Mouse (Mus musculus) erythroblast, embryonic 14.5 days (primary cell): ENCODE results near the gene Yjefn3. TPM values are rescaled to one million over a fixed set of nuclear protein-coding genes. Genes with fewer than 3 reads are reported as not detected.

Experiments
- H3K27me3 ChIP-seq: 2 replicates; pipeline ENCODE4 v1.6.1; 2012; ENCODE audit warnings: inconsistent platforms; ENCODE audit not compliant: control insufficient read depth
- H3K36me3 ChIP-seq: 2 replicates; pipeline ENCODE4 v1.6.1; 2012; ENCODE audit warnings: mild to moderate bottlenecking, inconsistent platforms; ENCODE audit not compliant: control insufficient read depth
- H3K4me1 ChIP-seq: 2 replicates; pipeline ENCODE4 v1.6.1; 2012; ENCODE audit warnings: inconsistent platforms; ENCODE audit not compliant: control insufficient read depth
- H3K4me3 ChIP-seq: replicated peaks from 2 replicates; pipeline ENCODE3; 2012; ENCODE audit warnings: moderate library complexity, mild to moderate bottlenecking, inconsistent platforms
- H3K9me3 ChIP-seq: 2 replicates; pipeline ENCODE4 v1.6.1; 2012; ENCODE audit warnings: low read length, inconsistent platforms, mixed read lengths; ENCODE audit not compliant: control insufficient read depth
- GATA1 ChIP-seq: IDR thresholded peaks from 2 replicates; pipeline ENCODE4 v1.6.1; 2012; ENCODE audit warnings: low read length, inconsistent platforms, mixed read lengths
- TAL1 ChIP-seq: IDR thresholded peaks from 3 replicates; pipeline ENCODE4 v1.6.1; 2012; ENCODE audit warnings: low read length, inconsistent platforms, mixed read lengths
- polyA plus RNA-seq: library from polyadenylated mRNA; stranded (reverse); fragments of >175 nt; gene quantifications from 2 replicates; pipeline ENCODE4 v1.2.3, GENCODE M21; 2012

Gene Yjefn3
- polyA plus RNA-seq, 1 experiment, result 0.17 TPM

GRCm38 (mm10) chr8:69897857-69898256 is 4.7 kb downstream of the Yjefn3 start:
- no peak overlapping the region for H3K4me3 ChIP-seq
- peaks cover 50% of the 10 kb centered on the region for H3K4me1 ChIP-seq
- no peak for TF ChIP-seq TAL1

GRCm38 (mm10) chr8:69895772-69896451 is 6.6 kb downstream of the Yjefn3 start:
- Histone ChIP-seq H3K4me3 (no peak overlapping the region), H3K4me1 (peaks cover 35% of the 10 kb centered on the region), H3K9me3 (no peaks in the 10 kb centered on the region), H3K27me3 (peaks cover 2% of the 10 kb centered on the region), H3K36me3 (peaks cover 75% of the 10 kb centered on the region)
- TF ChIP-seq TAL1, result no peak
- TF ChIP-seq GATA1, result no peak

More at GRCm38 (mm10) chr8:69897857-69898256, 4.7 kb downstream of the Yjefn3 start:
- Histone ChIP-seq H3K9me3 (no peaks in the 10 kb centered on the region), H3K36me3 (peaks cover 68% of the 10 kb centered on the region), H3K27me3 (no peaks in the 10 kb centered on the region)

GRCm38 (mm10) chr8:69894836-69895332 is 7.6 kb downstream of the Yjefn3 start:
- H3K4me1 ChIP-seq, result peaks cover 24% of the 10 kb centered on the region
- H3K27me3 ChIP-seq, result peaks cover 12% of the 10 kb centered on the region
- TF ChIP-seq GATA1, result no peak
- TF ChIP-seq TAL1, result no peak
- peaks cover 69% of the 10 kb centered on the region for H3K36me3 ChIP-seq
- no peaks in the 10 kb centered on the region for H3K9me3 ChIP-seq
- H3K4me3 ChIP-seq, result no peak overlapping the region

- Histone ChIP-seq H3K4me3 (no peak overlapping the region), H3K27me3 (peaks cover 23% of the 10 kb centered on the region), H3K9me3 (peaks cover 5% of the 10 kb centered on the region; the same call in 1 of the 2 replicates), H3K36me3 (peaks cover 63% of the 10 kb centered on the region), H3K4me1 (peaks cover 23% of the 10 kb centered on the region)
- TF ChIP-seq TAL1, result no peak
Measured at GRCm38 (mm10) chr8:69893863-69894262, 8.6 kb downstream of the Yjefn3 start.

GRCm38 (mm10) chr8:69890813-69891241 is 11.7 kb downstream of the Yjefn3 start:
- Histone ChIP-seq H3K27me3 (peaks cover 53% of the 10 kb centered on the region), H3K36me3 (peaks cover 35% of the 10 kb centered on the region), H3K9me3 (peaks cover 12% of the 10 kb centered on the region; the same call in 1 of the 2 replicates), H3K4me3 (no peak overlapping the region), H3K4me1 (peaks cover 12% of the 10 kb centered on the region)
- no peak for TF ChIP-seq GATA1
- no peak for TF ChIP-seq TAL1

GRCm38 (mm10) chr8:69888902-69889301 is 13.6 kb downstream of the Yjefn3 start:
- peaks cover 12% of the 10 kb centered on the region; the same call in 1 of the 2 replicates for H3K9me3 ChIP-seq
- peaks cover 18% of the 10 kb centered on the region for H3K36me3 ChIP-seq
- TF ChIP-seq TAL1 (no peak), GATA1 (no peak)
- H3K4me1 ChIP-seq, result peaks cover 10% of the 10 kb centered on the region
- H3K4me3 ChIP-seq, result no peak overlapping the region
- H3K27me3 ChIP-seq, result peaks cover 72% of the 10 kb centered on the region

- peaks cover 12% of the 10 kb centered on the region for H3K36me3 ChIP-seq
- H3K9me3 ChIP-seq, result peaks cover 12% of the 10 kb centered on the region; the same call in 1 of the 2 replicates
- no peak overlapping the region for H3K4me3 ChIP-seq
- H3K4me1 ChIP-seq, result peaks cover 9% of the 10 kb centered on the region
- peaks cover 78% of the 10 kb centered on the region for H3K27me3 ChIP-seq
- no peak for TF ChIP-seq TAL1
- no peak for TF ChIP-seq GATA1
Measured at GRCm38 (mm10) chr8:69888244-69888866, 14.2 kb downstream of the Yjefn3 start.

- H3K27me3 ChIP-seq, result peaks cover 86% of the 10 kb centered on the region
- H3K4me1 ChIP-seq, result peaks cover 10% of the 10 kb centered on the region
- H3K4me3 ChIP-seq, result no peak within 1 kb of the TSS
- TF ChIP-seq TAL1, result no peak
- no peak for TF ChIP-seq GATA1
- peaks cover 4% of the 10 kb centered on the region for H3K36me3 ChIP-seq
- peaks cover 20% of the 10 kb centered on the region for H3K9me3 ChIP-seq
Measured at GRCm38 (mm10) chr8:69887289-69888243, 14.9 kb downstream of the Yjefn3 start, which contains the start of gene Cilp2. TSS of gene Cilp2 (minus strand) at chr8:69887687.
